Mouse (Mus musculus): ENCODE data around the gene Atp2b1. TPM values are rescaled to one million over a fixed set of nuclear protein-coding genes. Genes with fewer than 3 reads are reported as not detected.
A peak's percentile ranks its signal among the peaks of the same experiment; 100 is the strongest.

Gene Atp2b1
- polyA plus RNA-seq, 1 experiment from 2014 or later = 202 TPM

GRCm38 (mm10) chr10:98882587-98882986 lies 31.6 kb upstream of the Atp2b1 start:
- WGBS = 49% methylated on average over 5 of the region's 5 CpGs
- Histone ChIP-seq H3K4me1 (replicated peaks; ENCODE audit: control insufficient read depth, insufficient read depth, low read length) (no peaks in the 10 kb centered on the region; the same call in 1 of the 2 replicates), H3K27me3 (ENCODE audit: control insufficient read depth, insufficient read depth, low read depth, low read length) (no peaks in the 10 kb centered on the region), H3K27ac (ENCODE audit: low read length) (peak overlapping the region; percentile 36; the same call in 1 of the 2 replicates), H3K4me3 (ENCODE audit: low read length) (no peak overlapping the region), H3K9me3 (ENCODE audit: control insufficient read depth, low read length) (no peaks in the 10 kb centered on the region), H3K36me3 (ENCODE audit: control insufficient read depth, insufficient read depth, low read length) (no peaks in the 10 kb centered on the region), H3K9ac (ENCODE audit: low read length) (no peak overlapping the region), H3K4me2 (ENCODE audit: low read depth, low read length) (no peak overlapping the region)
- peak; percentile 37; the same call in 1 of the 2 replicates for ATAC-seq (ENCODE audit: low read depth)

GRCm38 (mm10) chr10:98884445-98884844 lies 29.8 kb upstream of the Atp2b1 start:
- peak; percentile 88 for ATAC-seq (ENCODE audit: low read depth)
- no peak overlapping the region for H3K9ac ChIP-seq (ENCODE audit: low read length)
- no peak overlapping the region for H3K27ac ChIP-seq (ENCODE audit: low read length)
- no peaks in the 10 kb centered on the region for H3K27me3 ChIP-seq (ENCODE audit: control insufficient read depth, insufficient read depth, low read depth, low read length)
- no peaks in the 10 kb centered on the region; the same call in 1 of the 2 replicates for H3K4me1 ChIP-seq (replicated peaks; ENCODE audit: control insufficient read depth, insufficient read depth, low read length)
- no peak overlapping the region for H3K4me3 ChIP-seq (ENCODE audit: low read length)
- 67% methylated on average over 2 of the region's 2 CpGs for WGBS
- no peaks in the 10 kb centered on the region for H3K9me3 ChIP-seq (ENCODE audit: control insufficient read depth, low read length)
- H3K36me3 ChIP-seq (ENCODE audit: control insufficient read depth, insufficient read depth, low read length) = no peaks in the 10 kb centered on the region
- no peak overlapping the region for H3K4me2 ChIP-seq (ENCODE audit: low read depth, low read length)

- 88% methylated on average over 3 of the region's 3 CpGs for WGBS
- Histone ChIP-seq H3K36me3 (ENCODE audit: control insufficient read depth, insufficient read depth, low read length) (no peaks in the 10 kb centered on the region), H3K27ac (ENCODE audit: low read length) (no peak overlapping the region), H3K4me1 (replicated peaks; ENCODE audit: control insufficient read depth, insufficient read depth, low read length) (no peaks in the 10 kb centered on the region; the same call in 1 of the 2 replicates), H3K4me3 (ENCODE audit: low read length) (no peak overlapping the region), H3K9ac (ENCODE audit: low read length) (no peak overlapping the region), H3K4me2 (ENCODE audit: low read depth, low read length) (no peak overlapping the region), H3K27me3 (ENCODE audit: control insufficient read depth, insufficient read depth, low read depth, low read length) (no peaks in the 10 kb centered on the region), H3K9me3 (ENCODE audit: control insufficient read depth, low read length) (0 out of 2 replicates have a peak, but pooled peaks cover 3% of the 10 kb centered on the region)
- ATAC-seq (ENCODE audit: low read depth) = no peak
These were observed 27.4 kb upstream of the Atp2b1 start for GRCm38 (mm10) chr10:98886770-98887271.

- Histone ChIP-seq H3K27ac (ENCODE audit: low read length) (no peak overlapping the region), H3K36me3 (ENCODE audit: control insufficient read depth, insufficient read depth, low read length) (no peaks in the 10 kb centered on the region), H3K27me3 (ENCODE audit: control insufficient read depth, insufficient read depth, low read depth, low read length) (no peaks in the 10 kb centered on the region), H3K9me3 (ENCODE audit: control insufficient read depth, low read length) (0 out of 2 replicates have a peak, but pooled peaks cover 3% of the 10 kb centered on the region), H3K4me2 (ENCODE audit: low read depth, low read length) (no peak overlapping the region), H3K4me1 (replicated peaks; ENCODE audit: control insufficient read depth, insufficient read depth, low read length) (no peaks in the 10 kb centered on the region), H3K9ac (ENCODE audit: low read length) (no peak overlapping the region), H3K4me3 (ENCODE audit: low read length) (no peak overlapping the region)
- 88% methylated on average over 4 of the region's 4 CpGs for WGBS
- ATAC-seq (ENCODE audit: low read depth) = no peak
These were observed 22.8 kb upstream of the Atp2b1 start for GRCm38 (mm10) chr10:98891361-98891760.

GRCm38 (mm10) chr10:98897507-98897906 lies 16.7 kb upstream of the Atp2b1 start:
- H3K4me1 ChIP-seq (replicated peaks; ENCODE audit: control insufficient read depth, insufficient read depth, low read length) = no peaks in the 10 kb centered on the region
- H3K4me2 ChIP-seq (ENCODE audit: low read depth, low read length) = no peak overlapping the region
- WGBS = 93% methylated on average over 8 of the region's 8 CpGs
- no peaks in the 10 kb centered on the region for H3K9me3 ChIP-seq (ENCODE audit: control insufficient read depth, low read length)
- H3K9ac ChIP-seq (ENCODE audit: low read length) = no peak overlapping the region
- no peak for ATAC-seq (ENCODE audit: low read depth)
- H3K27me3 ChIP-seq (ENCODE audit: control insufficient read depth, insufficient read depth, low read depth, low read length) = no peaks in the 10 kb centered on the region
- no peak overlapping the region for H3K4me3 ChIP-seq (ENCODE audit: low read length)
- no peaks in the 10 kb centered on the region for H3K36me3 ChIP-seq (ENCODE audit: control insufficient read depth, insufficient read depth, low read length)
- no peak overlapping the region for H3K27ac ChIP-seq (ENCODE audit: low read length)

- H3K4me3 ChIP-seq (ENCODE audit: low read length) = no peak overlapping the region
- ATAC-seq (ENCODE audit: low read depth) = no peak
- no peak overlapping the region for H3K9ac ChIP-seq (ENCODE audit: low read length)
- 83% methylated on average over 4 of the region's 4 CpGs for WGBS
- H3K36me3 ChIP-seq (ENCODE audit: control insufficient read depth, insufficient read depth, low read length) = no peaks in the 10 kb centered on the region
- H3K4me2 ChIP-seq (ENCODE audit: low read depth, low read length) = no peak overlapping the region
- H3K27me3 ChIP-seq (ENCODE audit: control insufficient read depth, insufficient read depth, low read depth, low read length) = no peaks in the 10 kb centered on the region
- H3K9me3 ChIP-seq (ENCODE audit: control insufficient read depth, low read length) = no peaks in the 10 kb centered on the region
- no peaks in the 10 kb centered on the region for H3K4me1 ChIP-seq (replicated peaks; ENCODE audit: control insufficient read depth, insufficient read depth, low read length)
- H3K27ac ChIP-seq (ENCODE audit: low read length) = no peak overlapping the region
These were observed 16.1 kb upstream of the Atp2b1 start for GRCm38 (mm10) chr10:98897913-98898748.

- no peak overlapping the region for H3K4me3 ChIP-seq (ENCODE audit: low read length)
- no peaks in the 10 kb centered on the region for H3K9me3 ChIP-seq (ENCODE audit: control insufficient read depth, low read length)
- no peak overlapping the region for H3K4me2 ChIP-seq (ENCODE audit: low read depth, low read length)
- 70% methylated on average over 5 of the region's 5 CpGs for WGBS
- H3K4me1 ChIP-seq (replicated peaks; ENCODE audit: control insufficient read depth, insufficient read depth, low read length) = no peaks in the 10 kb centered on the region
- H3K9ac ChIP-seq (ENCODE audit: low read length) = no peak overlapping the region
- ATAC-seq (ENCODE audit: low read depth) = no peak
- no peak overlapping the region for H3K27ac ChIP-seq (ENCODE audit: low read length)
- no peaks in the 10 kb centered on the region for H3K27me3 ChIP-seq (ENCODE audit: control insufficient read depth, insufficient read depth, low read depth, low read length)
- no peaks in the 10 kb centered on the region for H3K36me3 ChIP-seq (ENCODE audit: control insufficient read depth, insufficient read depth, low read length)
These were observed 12.7 kb upstream of the Atp2b1 start for GRCm38 (mm10) chr10:98901533-98901932.

- Histone ChIP-seq H3K27ac (ENCODE audit: low read length) (no peak overlapping the region), H3K36me3 (ENCODE audit: control insufficient read depth, insufficient read depth, low read length) (no peaks in the 10 kb centered on the region), H3K4me2 (ENCODE audit: low read depth, low read length) (no peak overlapping the region), H3K9me3 (ENCODE audit: control insufficient read depth, low read length) (no peaks in the 10 kb centered on the region), H3K4me1 (replicated peaks; ENCODE audit: control insufficient read depth, insufficient read depth, low read length) (no peaks in the 10 kb centered on the region), H3K27me3 (ENCODE audit: control insufficient read depth, insufficient read depth, low read depth, low read length) (no peaks in the 10 kb centered on the region), H3K9ac (ENCODE audit: low read length) (no peak overlapping the region), H3K4me3 (ENCODE audit: low read length) (no peak overlapping the region)
- WGBS = 66% methylated on average over 4 of the region's 4 CpGs
- no peak for ATAC-seq (ENCODE audit: low read depth)
These were observed 8.2 kb upstream of the Atp2b1 start for GRCm38 (mm10) chr10:98905987-98906386.

GRCm38 (mm10) chr10:98906941-98907549 lies 7.2 kb upstream of the Atp2b1 start:
- no peak overlapping the region for H3K4me2 ChIP-seq (ENCODE audit: low read depth, low read length)
- 0 out of 2 replicates have a peak, but pooled peaks have one; percentile 26 for ATAC-seq (ENCODE audit: low read depth)
- H3K27me3 ChIP-seq (ENCODE audit: control insufficient read depth, insufficient read depth, low read depth, low read length) = no peaks in the 10 kb centered on the region
- no peaks in the 10 kb centered on the region for H3K9me3 ChIP-seq (ENCODE audit: control insufficient read depth, low read length)
- no peak overlapping the region for H3K27ac ChIP-seq (ENCODE audit: low read length)
- no peaks in the 10 kb centered on the region for H3K4me1 ChIP-seq (replicated peaks; ENCODE audit: control insufficient read depth, insufficient read depth, low read length)
- no peak overlapping the region for H3K4me3 ChIP-seq (ENCODE audit: low read length)
- no peaks in the 10 kb centered on the region for H3K36me3 ChIP-seq (ENCODE audit: control insufficient read depth, insufficient read depth, low read length)
- 34% methylated on average over 5 of the region's 5 CpGs for WGBS
- no peak overlapping the region for H3K9ac ChIP-seq (ENCODE audit: low read length)

Data from lung, embryonic 16.5 days (tissue).